Mouse (Mus musculus) intestine, embryonic 15.5 days (tissue): ENCODE data around the gene Ptpn13. TPM values are rescaled to one million over a fixed set of nuclear protein-coding genes. Genes with fewer than 3 reads are reported as not detected.
A peak's percentile ranks its signal among the peaks of the same experiment; 100 is the strongest.

Experiments used
- ATAC-seq: fragments of 200-750 bp; cut with Nextera tagmentation; 2 replicates; pipeline ENCODE4 v1.8.0; 2017; ENCODE audit warnings: moderate TSS enrichment, moderate library complexity
- H3K27ac ChIP-seq: fragments of 300-500 bp; sonication (generic); 2 replicates; pipeline ENCODE4 v1.5.1; 2015; ENCODE audit warnings: mild to moderate bottlenecking, inconsistent platforms
- H3K27me3 ChIP-seq: fragments of 300-500 bp; sonication (generic); replicated peaks from 2 replicates; pipeline ENCODE4 v1.6.1; 2015; ENCODE audit warnings: inconsistent platforms
- H3K36me3 ChIP-seq: fragments of 300-500 bp; sonication (generic); 2 replicates; pipeline ENCODE4 v1.6.1; 2015; ENCODE audit warnings: inconsistent platforms
- H3K4me1 ChIP-seq: fragments of 300-500 bp; sonication (generic); replicated peaks from 2 replicates; pipeline ENCODE4 v1.6.1; 2015; ENCODE audit warnings: inconsistent platforms
- H3K4me2 ChIP-seq: fragments of 300-500 bp; sonication (generic); replicated peaks from 2 replicates; pipeline ENCODE4 v1.6.1; 2015; ENCODE audit warnings: mild to moderate bottlenecking, inconsistent platforms
- H3K4me3 ChIP-seq: fragments of 300-500 bp; sonication (generic); replicated peaks from 2 replicates; pipeline ENCODE4 v1.5.1; 2015; ENCODE audit warnings: inconsistent platforms
- H3K9ac ChIP-seq: fragments of 300-500 bp; sonication (generic); 2 replicates; pipeline ENCODE4 v1.6.1; 2015; ENCODE audit warnings: inconsistent platforms
- H3K9me3 ChIP-seq: fragments of 300-500 bp; sonication (generic); 2 replicates; pipeline ENCODE4 v1.6.1; 2016; ENCODE audit warnings: inconsistent platforms
- WGBS: fragments of 180-500 bp; shearing (Covaris S2); methylation state at CpG from one replicate; pipeline ENCODE4 v1.1.7; 2015; 5-methylcytosine and 5-hydroxymethylcytosine counted together
- polyA plus RNA-seq: library from polyadenylated mRNA; unstranded; fragments of >200 nt; fragmentation: Nextera tagmentation; extraction: Ambion mirVana; gene quantifications from 2 replicates; pipeline ENCODE4 v1.2.1, GENCODE M21; 2015

Gene Ptpn13
- polyA plus RNA-seq, 1 experiment from 2014 or later: 5.5 TPM

DNA sequence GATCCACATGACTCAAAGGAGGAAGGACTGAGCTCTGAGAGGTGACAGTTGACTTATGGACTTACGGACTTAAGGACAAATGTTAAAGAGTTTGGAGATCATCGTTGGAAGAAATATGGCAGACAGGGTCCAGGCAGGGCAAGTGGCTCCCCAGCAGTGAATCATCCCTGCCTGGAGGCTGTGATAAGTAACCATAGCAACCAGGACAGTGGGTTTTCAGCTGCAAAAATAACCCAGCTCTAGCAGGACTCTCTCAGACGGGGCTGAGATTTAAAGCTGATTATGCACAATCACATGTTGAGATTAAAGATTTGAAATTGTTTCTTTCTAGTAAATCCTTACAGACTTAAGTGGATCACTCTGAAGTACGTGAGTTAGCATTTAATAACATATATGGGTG is 112.4 kb downstream of the Ptpn13 start:
- H3K4me1 ChIP-seq: no peaks in the 10 kb centered on the region
- H3K4me3 ChIP-seq: no peak overlapping the region
- 67% methylated on average over 4 of the region's 4 CpGs for WGBS
- H3K9me3 ChIP-seq: no peaks in the 10 kb centered on the region
- ATAC-seq: no peak
- H3K9ac ChIP-seq: no peak overlapping the region
- H3K4me2 ChIP-seq: no peak overlapping the region
- no peaks in the 10 kb centered on the region for H3K27me3 ChIP-seq
- no peak overlapping the region for H3K27ac ChIP-seq
- H3K36me3 ChIP-seq: no peaks in the 10 kb centered on the region

- Histone ChIP-seq H3K27me3 (no peaks in the 10 kb centered on the region), H3K27ac (no peak overlapping the region), H3K36me3 (no peaks in the 10 kb centered on the region), H3K4me1 (no peaks in the 10 kb centered on the region), H3K9ac (no peak overlapping the region), H3K9me3 (no peaks in the 10 kb centered on the region), H3K4me2 (no peak overlapping the region), H3K4me3 (no peak overlapping the region)
- WGBS: 80% methylated on average over 6 of the region's 6 CpGs
- no peak for ATAC-seq
Observed at GRCm38 (mm10) chr5:103540612-103541011, 115.6 kb downstream of the Ptpn13 start.

GRCm38 (mm10) chr5:103541136-103541535 is 116.1 kb downstream of the Ptpn13 start:
- H3K27me3 ChIP-seq: no peaks in the 10 kb centered on the region
- ATAC-seq: no peak
- no peak overlapping the region for H3K27ac ChIP-seq
- 78% methylated on average over 10 of the region's 10 CpGs for whole genome bisulfite sequencing
- no peak overlapping the region for H3K4me3 ChIP-seq
- no peak overlapping the region for H3K9ac ChIP-seq
- H3K4me1 ChIP-seq: no peaks in the 10 kb centered on the region
- no peaks in the 10 kb centered on the region for H3K9me3 ChIP-seq
- H3K36me3 ChIP-seq: no peaks in the 10 kb centered on the region
- H3K4me2 ChIP-seq: no peak overlapping the region

GRCm38 (mm10) chr5:103541542-103541941 is 116.5 kb downstream of the Ptpn13 start:
- H3K4me1 ChIP-seq: no peaks in the 10 kb centered on the region
- no peak overlapping the region for H3K4me2 ChIP-seq
- WGBS: 80% methylated on average over 11 of the region's 11 CpGs
- H3K9me3 ChIP-seq: no peaks in the 10 kb centered on the region
- no peaks in the 10 kb centered on the region for H3K27me3 ChIP-seq
- H3K4me3 ChIP-seq: no peak overlapping the region
- H3K27ac ChIP-seq: no peak overlapping the region
- no peak overlapping the region for H3K9ac ChIP-seq
- ATAC-seq: no peak
- H3K36me3 ChIP-seq: no peaks in the 10 kb centered on the region

DNA sequence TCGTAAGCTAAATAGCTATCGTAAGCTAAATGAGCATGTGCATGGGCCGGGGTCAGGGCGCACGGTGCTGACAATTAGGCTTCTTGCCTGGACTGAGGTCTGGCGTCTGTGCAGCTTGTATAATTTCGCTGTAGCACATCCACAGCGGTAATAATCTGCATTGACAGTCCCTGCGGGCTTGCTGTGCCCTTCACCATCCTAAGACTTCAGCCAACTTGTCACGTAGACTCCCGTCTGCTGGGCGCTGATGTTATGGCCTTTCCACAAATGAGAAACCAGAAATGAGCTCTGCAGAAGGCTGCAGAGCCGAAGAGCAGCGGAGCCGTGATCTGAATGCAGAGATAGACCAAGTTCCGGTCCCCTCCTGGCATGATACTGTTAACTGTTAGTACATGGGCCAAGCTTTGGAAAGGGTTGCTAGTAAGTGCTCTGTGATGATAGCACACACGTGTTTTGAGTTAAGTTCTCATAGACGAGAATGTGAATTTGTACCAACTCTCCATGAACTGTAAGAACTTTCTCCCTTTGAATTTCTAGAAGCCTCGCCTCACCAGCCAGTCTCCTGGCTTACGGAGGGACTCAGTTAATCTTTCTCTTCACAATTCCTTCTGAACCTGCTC is 120.5 kb downstream of the Ptpn13 start:
- 91% methylated on average over 20 of the region's 20 CpGs for WGBS
- Histone ChIP-seq H3K4me3 (no peak overlapping the region), H3K9ac (no peak overlapping the region), H3K9me3 (no peaks in the 10 kb centered on the region), H3K27me3 (no peaks in the 10 kb centered on the region), H3K36me3 (no peaks in the 10 kb centered on the region), H3K4me1 (no peaks in the 10 kb centered on the region), H3K27ac (no peak overlapping the region), H3K4me2 (no peak overlapping the region)
- ATAC-seq: no peak

- WGBS: 92% methylated on average over 16 of the region's 16 CpGs
- Histone ChIP-seq H3K36me3 (0 out of 2 replicates have a peak, but pooled peaks cover 3% of the 10 kb centered on the region), H3K4me2 (no peak overlapping the region), H3K9ac (no peak overlapping the region), H3K4me1 (no peaks in the 10 kb centered on the region), H3K4me3 (no peak overlapping the region), H3K9me3 (no peaks in the 10 kb centered on the region), H3K27ac (no peak overlapping the region), H3K27me3 (no peaks in the 10 kb centered on the region)
- ATAC-seq: no peak
Observed at GRCm38 (mm10) chr5:103554769-103555168, 129.8 kb downstream of the Ptpn13 start.

- Histone ChIP-seq H3K9me3 (no peaks in the 10 kb centered on the region), H3K4me2 (no peak overlapping the region), H3K4me1 (no peaks in the 10 kb centered on the region), H3K36me3 (peaks cover 5% of the 10 kb centered on the region; the same call in 1 of the 2 replicates), H3K4me3 (no peak overlapping the region), H3K27ac (no peak overlapping the region), H3K27me3 (no peaks in the 10 kb centered on the region), H3K9ac (no peak overlapping the region)
- no peak for ATAC-seq
- 90% methylated on average over 9 of the region's 9 CpGs for WGBS
Observed at GRCm38 (mm10) chr5:103560546-103560945, 135.6 kb downstream of the Ptpn13 start.

DNA sequence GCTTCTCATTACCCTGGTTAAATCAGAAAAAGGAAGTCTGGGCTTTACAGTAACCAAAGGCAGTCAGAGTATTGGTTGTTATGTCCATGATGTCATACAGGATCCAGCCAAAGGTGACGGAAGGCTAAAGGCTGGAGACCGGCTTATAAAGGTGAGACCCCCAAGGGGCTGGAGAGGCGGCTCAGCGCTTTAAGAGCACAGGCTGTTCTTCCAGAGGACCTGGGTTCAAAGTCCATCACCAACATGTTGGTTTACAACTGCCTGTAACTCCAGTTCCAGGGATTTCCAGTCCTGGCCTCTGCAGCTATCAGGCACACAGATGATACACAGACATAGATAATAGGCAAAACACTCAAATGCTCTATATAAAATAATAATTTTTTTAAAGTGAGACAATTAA is 143.0 kb downstream of the Ptpn13 start:
- no peaks in the 10 kb centered on the region for H3K27me3 ChIP-seq
- peak; percentile 45; the same call in 1 of the 2 replicates for ATAC-seq

GRCm38 (mm10) chr5:103569446-103569845 is 144.5 kb downstream of the Ptpn13 start:
- Histone ChIP-seq H3K9me3 (no peaks in the 10 kb centered on the region), H3K36me3 (0 out of 2 replicates have a peak, but pooled peaks cover 2% of the 10 kb centered on the region), H3K4me3 (no peak overlapping the region), H3K9ac (no peak overlapping the region), H3K27me3 (no peaks in the 10 kb centered on the region), H3K27ac (no peak overlapping the region), H3K4me2 (no peak overlapping the region), H3K4me1 (no peaks in the 10 kb centered on the region)
- no peak for ATAC-seq
- 88% methylated on average over 9 of the region's 9 CpGs for WGBS

More for the DNA sequence above, 143.0 kb downstream of the Ptpn13 start:
- Histone ChIP-seq H3K9ac (no peak overlapping the region), H3K27ac (no peak overlapping the region), H3K4me3 (no peak overlapping the region), H3K9me3 (no peaks in the 10 kb centered on the region), H3K4me1 (no peaks in the 10 kb centered on the region), H3K4me2 (no peak overlapping the region), H3K36me3 (0 out of 2 replicates have a peak, but pooled peaks cover 2% of the 10 kb centered on the region)
- WGBS: 80% methylated on average over 4 of the region's 4 CpGs

- Histone ChIP-seq H3K27me3 (no peaks in the 10 kb centered on the region), H3K4me3 (no peak overlapping the region), H3K4me2 (no peak overlapping the region), H3K27ac (no peak overlapping the region), H3K9me3 (no peaks in the 10 kb centered on the region), H3K4me1 (no peaks in the 10 kb centered on the region), H3K9ac (no peak overlapping the region), H3K36me3 (no peaks in the 10 kb centered on the region)
- ATAC-seq: peak; percentile 69
- WGBS: 61% methylated on average over 11 of the region's 11 CpGs
Observed at GRCm38 (mm10) chr5:103579680-103580420, 154.9 kb downstream of the Ptpn13 start.

- H3K4me1 ChIP-seq: no peaks in the 10 kb centered on the region
- H3K4me2 ChIP-seq: no peak overlapping the region
- H3K4me3 ChIP-seq: no peak overlapping the region
- H3K27me3 ChIP-seq: no peaks in the 10 kb centered on the region
- no peak for ATAC-seq
- no peak overlapping the region for H3K9ac ChIP-seq
- WGBS: 69% methylated on average over 7 of the region's 7 CpGs
- no peak overlapping the region for H3K27ac ChIP-seq
- H3K36me3 ChIP-seq: no peaks in the 10 kb centered on the region
- H3K9me3 ChIP-seq: no peaks in the 10 kb centered on the region
Observed at GRCm38 (mm10) chr5:103587219-103587618, 162.2 kb downstream of the Ptpn13 start.

GRCm38 (mm10) chr5:103591846-103592245 is 166.9 kb downstream of the Ptpn13 start:
- H3K36me3 ChIP-seq: no peaks in the 10 kb centered on the region
- H3K4me2 ChIP-seq: no peak overlapping the region
- no peak for ATAC-seq
- 56% methylated on average over 7 of the region's 7 CpGs for WGBS
- no peak overlapping the region for H3K4me3 ChIP-seq
- no peak overlapping the region for H3K27ac ChIP-seq
- no peaks in the 10 kb centered on the region for H3K27me3 ChIP-seq
- H3K9ac ChIP-seq: no peak overlapping the region
- H3K9me3 ChIP-seq: no peaks in the 10 kb centered on the region
- H3K4me1 ChIP-seq: no peaks in the 10 kb centered on the region

DNA sequence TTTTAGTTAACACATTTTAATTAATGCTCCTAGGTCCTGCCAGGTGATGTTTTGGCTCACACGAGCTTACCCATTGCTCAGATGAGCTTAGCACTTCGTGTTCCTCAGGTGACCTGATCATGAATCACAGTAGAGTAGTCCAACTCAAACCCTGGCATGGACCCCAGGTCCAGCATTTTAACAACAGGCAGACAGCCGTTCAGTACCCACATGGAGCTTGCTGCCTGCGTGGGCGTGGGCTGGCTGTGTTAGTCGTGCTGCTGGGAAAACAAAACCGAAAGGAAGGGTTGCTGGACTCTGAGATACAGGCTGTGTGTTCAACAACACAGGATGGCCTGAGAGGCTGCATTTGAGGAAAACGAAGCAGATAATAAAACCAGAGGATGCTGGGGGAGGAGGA is 167.7 kb downstream of the Ptpn13 start:
- 80% methylated on average over 8 of the region's 8 CpGs for WGBS
- ATAC-seq: no peak

More for the DNA sequence above, 167.7 kb downstream of the Ptpn13 start:
- H3K27ac ChIP-seq: no peak overlapping the region
- no peaks in the 10 kb centered on the region for H3K9me3 ChIP-seq
- H3K4me1 ChIP-seq: no peaks in the 10 kb centered on the region
- H3K9ac ChIP-seq: no peak overlapping the region
- H3K36me3 ChIP-seq: no peaks in the 10 kb centered on the region
- H3K27me3 ChIP-seq: no peaks in the 10 kb centered on the region
- H3K4me2 ChIP-seq: no peak overlapping the region
- H3K4me3 ChIP-seq: no peak overlapping the region
